Mouse (Mus musculus) limb, embryonic 15.5 days (tissue): ENCODE measurements around the gene Cpne7. TPM values are rescaled to one million over a fixed set of nuclear protein-coding genes. Genes with fewer than 3 reads are reported as not detected.

Experiments used
- ATAC-seq: fragments of 200-750 bp; cut with Nextera tagmentation; 2 replicates; pipeline ENCODE4 v1.8.0; 2017; ENCODE audit warnings: low read depth, moderate TSS enrichment; ENCODE audit not compliant: insufficient number of reproducible peaks, low FRiP score, low TSS enrichment
- H3K27ac ChIP-seq: fragments of 300-500 bp; sonication (generic); 2 replicates; pipeline ENCODE4 v1.5.1; 2015; ENCODE audit warnings: moderate library complexity, mild to moderate bottlenecking, inconsistent platforms
- H3K27me3 ChIP-seq: fragments of 300-500 bp; sonication (generic); 2 replicates; pipeline ENCODE4 v1.6.1; 2015; ENCODE audit warnings: inconsistent platforms
- H3K36me3 ChIP-seq: fragments of 300-500 bp; sonication (generic); 2 replicates; pipeline ENCODE4 v1.6.1; 2015; ENCODE audit warnings: inconsistent platforms
- H3K4me1 ChIP-seq: fragments of 300-500 bp; sonication (generic); 2 replicates; pipeline ENCODE4 v1.6.1; 2015; ENCODE audit warnings: inconsistent platforms
- H3K4me2 ChIP-seq: fragments of 300-500 bp; sonication (generic); 2 replicates; pipeline ENCODE4 v1.6.1; 2015; ENCODE audit warnings: mild to moderate bottlenecking, inconsistent platforms
- H3K4me3 ChIP-seq: fragments of 300-500 bp; sonication (generic); 2 replicates; pipeline ENCODE4 v1.5.1; 2015; ENCODE audit warnings: mild to moderate bottlenecking, inconsistent platforms
- H3K9ac ChIP-seq: fragments of 300-500 bp; sonication (generic); 2 replicates; pipeline ENCODE4 v1.6.1; 2015; ENCODE audit warnings: inconsistent platforms
- H3K9me3 ChIP-seq: fragments of 300-500 bp; sonication (generic); 2 replicates; pipeline ENCODE4 v1.6.1; 2016; ENCODE audit warnings: inconsistent platforms
- WGBS: fragments of 180-500 bp; shearing (Covaris S2); methylation state at CpG from one replicate; pipeline ENCODE4 v1.1.7; 2015; 5-methylcytosine and 5-hydroxymethylcytosine counted together
- polyA plus RNA-seq: library from polyadenylated mRNA; unstranded; fragments of >200 nt; fragmentation: Nextera tagmentation; extraction: Ambion mirVana; gene quantifications from 2 replicates; pipeline ENCODE4 v1.2.1, GENCODE M21; 2015

Gene Cpne7
- polyA plus RNA-seq, 1 experiment from 2014 or later, result 0.84 TPM

DNA sequence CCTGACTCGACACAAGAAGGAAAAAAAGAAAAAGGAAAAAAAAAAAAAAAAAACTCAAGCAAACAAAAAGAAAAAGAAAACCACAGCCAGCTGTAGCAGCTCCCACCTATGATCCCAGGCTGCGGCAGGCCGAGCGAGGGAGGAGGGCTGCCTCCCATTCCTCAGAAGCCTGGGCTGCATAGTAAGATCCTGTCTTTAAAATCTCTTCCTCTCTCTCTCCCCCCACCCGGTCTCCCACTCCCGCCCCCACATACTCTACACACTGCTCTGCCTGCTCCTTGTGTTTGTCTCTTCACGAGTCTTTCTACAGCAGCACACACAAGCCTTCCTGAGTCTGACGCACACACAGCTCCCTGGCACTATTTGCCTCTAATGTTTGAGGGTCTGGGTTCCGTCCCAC is 4.9 kb downstream of the Cpne7 start:
- Histone ChIP-seq H3K27ac (no peak overlapping the region), H3K9ac (no peak overlapping the region), H3K4me3 (no peak overlapping the region), H3K4me2 (no peak overlapping the region), H3K27me3 (peaks cover 29% of the 10 kb centered on the region), H3K36me3 (no peaks in the 10 kb centered on the region), H3K9me3 (no peaks in the 10 kb centered on the region), H3K4me1 (peaks cover 25% of the 10 kb centered on the region)
- ATAC-seq, result no peak
- 52% methylated on average over 9 of the region's 9 CpGs for WGBS

DNA sequence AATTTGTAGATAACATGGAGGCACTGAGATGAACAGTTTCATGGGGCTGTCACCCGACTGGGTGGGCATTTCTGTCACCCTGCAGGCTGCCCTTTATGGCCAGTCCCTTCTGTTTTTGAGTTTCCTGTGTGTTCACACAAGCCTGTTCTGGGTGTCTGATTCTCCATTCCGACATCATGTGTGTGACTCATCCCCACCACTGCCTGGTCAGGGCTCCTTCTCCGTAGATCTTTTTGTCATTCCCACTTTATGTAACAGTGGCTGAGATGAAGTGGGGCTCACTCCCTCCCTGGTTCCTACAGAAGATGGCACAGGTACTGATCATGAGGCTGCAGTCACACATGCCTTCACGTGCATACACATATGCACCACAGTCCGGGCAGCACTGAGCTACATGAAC is 5.5 kb downstream of the Cpne7 start:
- H3K27me3 ChIP-seq, result peaks cover 24% of the 10 kb centered on the region
- no peak for ATAC-seq
- no peak overlapping the region for H3K27ac ChIP-seq
- no peak overlapping the region for H3K4me3 ChIP-seq
- H3K9ac ChIP-seq, result no peak overlapping the region
- H3K9me3 ChIP-seq, result no peaks in the 10 kb centered on the region
- H3K4me1 ChIP-seq, result peaks cover 19% of the 10 kb centered on the region
- no peaks in the 10 kb centered on the region for H3K36me3 ChIP-seq
- WGBS, result 74% methylated on average over 5 of the region's 5 CpGs
- H3K4me2 ChIP-seq, result no peak overlapping the region

- Histone ChIP-seq H3K36me3 (no peaks in the 10 kb centered on the region), H3K9ac (no peak overlapping the region), H3K27me3 (peaks cover 7% of the 10 kb centered on the region; the same call in 1 of the 2 replicates), H3K9me3 (no peaks in the 10 kb centered on the region), H3K4me1 (peaks cover 17% of the 10 kb centered on the region), H3K27ac (no peak overlapping the region), H3K4me2 (no peak overlapping the region), H3K4me3 (no peak overlapping the region)
- WGBS, result 10% methylated on average over 19 of the region's 19 CpGs
- ATAC-seq, result no peak
Measured at GRCm38 (mm10) chr8:123126193-123126816, 9.1 kb downstream of the Cpne7 start.

GRCm38 (mm10) chr8:123131041-123131440 is 13.9 kb downstream of the Cpne7 start:
- Histone ChIP-seq H3K4me2 (no peak overlapping the region), H3K36me3 (no peaks in the 10 kb centered on the region), H3K4me1 (peaks cover 16% of the 10 kb centered on the region), H3K9me3 (no peaks in the 10 kb centered on the region), H3K4me3 (no peak overlapping the region), H3K27ac (no peak overlapping the region; the same call in 1 of the 2 replicates), H3K27me3 (peaks cover 2% of the 10 kb centered on the region; the same call in 1 of the 2 replicates), H3K9ac (no peak overlapping the region)
- 55% methylated on average over 9 of the region's 9 CpGs for WGBS
- ATAC-seq, result no peak

GRCm38 (mm10) chr8:123132953-123133352 is 15.8 kb downstream of the Cpne7 start:
- H3K27me3 ChIP-seq, result no peaks in the 10 kb centered on the region
- peaks cover 24% of the 10 kb centered on the region for H3K4me1 ChIP-seq
- no peak for ATAC-seq
- H3K9ac ChIP-seq, result no peak overlapping the region
- no peak overlapping the region for H3K4me2 ChIP-seq
- no peak overlapping the region for H3K4me3 ChIP-seq
- H3K27ac ChIP-seq, result no peak overlapping the region
- no peaks in the 10 kb centered on the region for H3K36me3 ChIP-seq
- WGBS, result 98% methylated on average over 2 of the region's 2 CpGs
- H3K9me3 ChIP-seq, result no peaks in the 10 kb centered on the region

DNA sequence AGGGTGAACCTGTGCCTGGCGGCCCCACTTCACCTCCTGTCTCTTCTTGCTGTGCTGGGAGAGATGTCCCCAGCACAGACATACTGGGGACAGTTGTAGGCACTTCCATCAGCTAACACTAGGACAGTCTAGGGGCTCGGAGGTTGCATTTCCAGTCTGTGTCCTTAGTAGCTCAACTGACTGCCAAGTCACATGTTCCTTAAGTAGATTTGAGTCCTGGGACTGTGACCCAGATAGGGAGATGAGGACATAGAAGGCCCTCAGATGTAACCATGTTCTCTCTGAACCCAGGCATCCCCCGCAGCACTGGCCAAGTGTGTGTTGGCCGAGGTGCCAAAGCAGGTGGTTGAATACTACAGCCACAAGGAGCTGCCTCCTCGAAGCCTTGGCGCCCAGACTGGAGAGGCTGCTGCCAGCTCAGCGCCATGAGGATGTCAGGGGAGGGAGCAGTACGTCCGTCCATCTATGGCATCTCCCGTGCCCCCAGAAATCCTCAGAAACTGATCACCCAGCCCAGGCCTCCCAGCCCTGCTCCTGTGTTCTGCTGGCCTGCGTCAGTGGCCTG is 17.1 kb downstream of the Cpne7 start:
- no peaks in the 10 kb centered on the region for H3K9me3 ChIP-seq
- peaks cover 33% of the 10 kb centered on the region for H3K4me1 ChIP-seq
- H3K4me3 ChIP-seq, result no peak overlapping the region
- no peak overlapping the region for H3K27ac ChIP-seq
- ATAC-seq, result no peak
- no peaks in the 10 kb centered on the region for H3K36me3 ChIP-seq
- WGBS, result 88% methylated on average over 11 of the region's 11 CpGs
- no peak overlapping the region for H3K4me2 ChIP-seq
- no peaks in the 10 kb centered on the region for H3K27me3 ChIP-seq
- no peak overlapping the region for H3K9ac ChIP-seq

DNA sequence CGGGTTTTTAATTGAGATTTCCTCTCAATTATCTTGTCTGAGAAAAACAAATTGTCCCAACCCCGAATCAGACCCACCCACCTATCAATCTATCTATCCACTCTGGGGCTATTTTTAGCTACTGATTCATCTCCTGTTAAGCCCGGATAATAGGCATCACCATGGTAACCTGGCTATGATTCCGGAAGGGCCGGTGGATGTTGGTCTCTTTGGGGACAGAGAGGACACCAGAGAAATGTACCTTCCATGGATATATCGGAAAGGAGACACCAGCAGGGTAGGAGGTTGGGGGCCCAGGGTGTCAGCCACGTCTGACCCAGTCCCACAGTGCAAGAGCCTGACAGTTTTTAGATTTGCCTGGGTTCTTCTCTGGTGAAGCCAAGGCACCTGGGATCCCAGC is 18.2 kb downstream of the Cpne7 start:
- H3K36me3 ChIP-seq, result no peaks in the 10 kb centered on the region
- no peak overlapping the region for H3K4me2 ChIP-seq
- 38% methylated on average over 7 of the region's 7 CpGs for WGBS
- H3K27ac ChIP-seq, result peak overlapping the region; percentile 57; the same call in 1 of the 2 replicates
- no peaks in the 10 kb centered on the region for H3K9me3 ChIP-seq
- H3K4me3 ChIP-seq, result no peak overlapping the region
- no peak overlapping the region for H3K9ac ChIP-seq
- ATAC-seq, result no peak
- peaks cover 33% of the 10 kb centered on the region for H3K4me1 ChIP-seq
- H3K27me3 ChIP-seq, result no peaks in the 10 kb centered on the region

- Histone ChIP-seq H3K4me3 (no peak overlapping the region), H3K36me3 (no peaks in the 10 kb centered on the region), H3K4me2 (no peak overlapping the region), H3K4me1 (peaks cover 33% of the 10 kb centered on the region), H3K27me3 (no peaks in the 10 kb centered on the region), H3K9me3 (no peaks in the 10 kb centered on the region), H3K27ac (peak overlapping the region; percentile 57; the same call in 1 of the 2 replicates), H3K9ac (no peak overlapping the region)
- 47% methylated on average over 9 of the region's 9 CpGs for WGBS
- no peak for ATAC-seq
Measured at GRCm38 (mm10) chr8:123135806-123136205, 18.6 kb downstream of the Cpne7 start.

DNA sequence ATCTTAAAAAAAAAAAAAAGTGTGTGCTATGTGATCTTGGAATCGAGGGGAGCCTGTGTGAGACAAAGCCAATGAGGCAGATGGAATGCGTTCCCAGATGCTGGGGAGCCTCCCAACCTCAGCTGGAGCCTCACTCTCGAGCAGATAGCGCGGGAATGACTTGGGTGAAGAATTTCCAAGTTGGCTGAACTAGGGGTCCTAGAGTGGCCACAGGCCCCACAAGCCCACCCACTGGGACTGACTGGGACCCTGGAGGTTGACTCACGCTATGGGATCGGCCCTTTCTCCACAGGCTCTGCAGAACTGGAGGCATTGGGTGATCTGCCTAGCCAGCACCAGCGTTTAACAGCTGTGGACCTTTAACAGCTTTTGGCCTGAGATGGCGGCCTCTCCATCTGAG is 19.1 kb downstream of the Cpne7 start:
- Histone ChIP-seq H3K9ac (no peak overlapping the region), H3K4me3 (no peak overlapping the region), H3K27me3 (no peaks in the 10 kb centered on the region), H3K4me1 (peaks cover 35% of the 10 kb centered on the region), H3K4me2 (no peak overlapping the region), H3K9me3 (no peaks in the 10 kb centered on the region), H3K36me3 (no peaks in the 10 kb centered on the region), H3K27ac (no peak overlapping the region)
- ATAC-seq, result no peak
- 70% methylated on average over 9 of the region's 9 CpGs for WGBS

GRCm38 (mm10) chr8:123137645-123138077 is 20.5 kb downstream of the Cpne7 start:
- peak overlapping the region; percentile 90 for H3K27ac ChIP-seq
- no peak overlapping the region for H3K4me3 ChIP-seq
- no peaks in the 10 kb centered on the region for H3K9me3 ChIP-seq
- no peak overlapping the region for H3K4me2 ChIP-seq
- peak; percentile 79 for ATAC-seq
- no peak overlapping the region for H3K9ac ChIP-seq
- peaks cover 45% of the 10 kb centered on the region for H3K4me1 ChIP-seq
- no peaks in the 10 kb centered on the region for H3K27me3 ChIP-seq
- no peaks in the 10 kb centered on the region for H3K36me3 ChIP-seq
- 0% methylated on average over 2 of the region's 2 CpGs for WGBS

DNA sequence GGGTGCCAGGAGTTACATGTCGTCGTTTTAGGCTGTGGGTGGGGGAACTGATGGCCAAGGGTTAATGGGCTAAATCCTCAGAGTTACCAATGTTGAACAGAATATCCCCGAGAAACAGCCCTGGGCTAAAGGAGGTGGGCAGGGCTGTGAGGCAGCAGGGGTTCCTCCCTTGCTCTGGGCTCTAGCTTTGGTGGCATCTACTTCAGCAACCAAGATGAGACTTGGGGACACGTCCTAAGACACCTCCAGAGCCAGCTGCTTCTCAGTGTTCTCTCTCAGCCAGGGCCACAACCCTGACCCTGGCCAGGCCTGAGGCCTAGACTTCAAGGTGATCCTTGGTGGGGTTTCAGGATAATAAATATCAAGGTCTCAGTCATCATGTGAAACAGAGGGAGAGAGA is 21.6 kb downstream of the Cpne7 start:
- H3K27ac ChIP-seq, result peak overlapping the region; percentile 90; the same call in 1 of the 2 replicates
- H3K36me3 ChIP-seq, result no peaks in the 10 kb centered on the region
- H3K4me1 ChIP-seq, result peaks cover 48% of the 10 kb centered on the region
- no peaks in the 10 kb centered on the region for H3K27me3 ChIP-seq
- no peak overlapping the region for H3K9ac ChIP-seq
- no peak overlapping the region for H3K4me2 ChIP-seq
- no peaks in the 10 kb centered on the region for H3K9me3 ChIP-seq
- ATAC-seq, result no peak
- no peak overlapping the region for H3K4me3 ChIP-seq
- WGBS, result 45% methylated on average over 4 of the region's 4 CpGs

DNA sequence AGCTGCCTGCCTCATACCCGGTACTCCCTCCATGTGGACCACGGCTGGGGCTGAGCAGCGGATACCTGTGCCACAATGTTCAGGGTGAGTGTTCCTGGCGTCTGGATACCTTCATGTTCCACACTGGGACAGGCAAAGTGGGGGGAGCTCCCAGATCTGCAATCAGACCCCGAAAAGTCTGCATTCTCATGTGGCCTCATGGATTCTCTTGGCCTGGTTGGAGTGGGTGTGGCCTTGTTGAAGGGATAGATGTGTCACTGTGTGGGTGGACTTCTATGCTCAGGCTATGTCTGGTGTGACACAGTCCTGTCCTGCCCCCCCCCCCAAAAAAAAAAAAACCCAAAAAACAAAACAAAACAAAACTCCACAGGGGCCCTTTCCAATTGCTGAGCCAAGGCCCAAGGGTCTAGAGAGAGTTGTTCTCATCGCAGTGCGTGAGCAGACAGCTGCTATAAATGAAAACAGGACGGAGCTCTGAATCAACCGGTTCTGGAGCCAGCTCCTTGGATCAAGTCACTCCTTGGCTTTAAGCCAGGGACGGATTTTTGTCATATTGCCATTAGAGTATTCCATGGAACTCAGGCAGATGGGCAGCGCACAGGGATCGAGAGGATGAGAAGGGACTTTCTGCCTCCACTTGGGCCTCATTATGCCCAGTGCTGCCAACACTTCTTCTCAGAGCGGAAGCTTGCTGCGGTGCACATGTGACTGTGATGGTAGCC is 24.7 kb downstream of the Cpne7 start:
- peak; percentile 25; the same call in 1 of the 2 replicates for ATAC-seq
- no peak overlapping the region for H3K4me2 ChIP-seq
- no peaks in the 10 kb centered on the region for H3K36me3 ChIP-seq
- no peak overlapping the region for H3K9ac ChIP-seq
- no peak overlapping the region for H3K4me3 ChIP-seq
- peak overlapping the region; percentile 87 for H3K27ac ChIP-seq
- WGBS, result 44% methylated on average over 14 of the region's 14 CpGs
- H3K27me3 ChIP-seq, result no peaks in the 10 kb centered on the region
- H3K9me3 ChIP-seq, result no peaks in the 10 kb centered on the region
- peaks cover 39% of the 10 kb centered on the region for H3K4me1 ChIP-seq
